Mouse (Mus musculus): ENCODE results near the gene Mettl5. TPM values are rescaled to one million over a fixed set of nuclear protein-coding genes. Genes with fewer than 3 reads are reported as not detected.

Gene Mettl5
- total and polyA plus RNA-seq, 2 experiments from 2014 or later, result 13.1 to 45.7 TPM

GRCm38 (mm10) chr2:69893891-69894290 is 8.5 kb upstream of the Mettl5 start:
- WGBS, result 68% methylated on average over 5 of the region's 5 CpGs
- no peak for ATAC-seq (ENCODE audit: insufficient read depth, low read depth)
- no peak for DNase-seq (ENCODE audit: low spot score)
- no peak overlapping the region for H3K9ac ChIP-seq (replicated peaks; ENCODE audit: low read depth, low read length)
- H3K4me1 ChIP-seq (ENCODE audit: control insufficient read depth, insufficient read depth), result 0 out of 2 replicates have a peak, but pooled peaks cover 2% of the 10 kb centered on the region
- H3K27ac ChIP-seq (ENCODE audit: low read depth), result no peak overlapping the region
- no peak overlapping the region for H3K4me2 ChIP-seq (ENCODE audit: low read depth, low read length)
- H3K27me3 ChIP-seq (ENCODE audit: control insufficient read depth, insufficient read depth, low read length), result no peaks in the 10 kb centered on the region
- H3K4me3 ChIP-seq (ENCODE audit: low read depth, low read length), result no peak overlapping the region
- no peaks in the 10 kb centered on the region for H3K36me3 ChIP-seq (replicated peaks; ENCODE audit: control insufficient read depth, insufficient read depth, low read length)
- TF ChIP-seq CTCF (IDR thresholded peaks at IDR 0.05; ENCODE audit: low read depth) (no peak), EP300 (IDR thresholded peaks at IDR 0.05; ENCODE audit: low read depth) (no peak)
- H3K9me3 ChIP-seq (replicated peaks; ENCODE audit: control insufficient read depth, low read length), result no peaks in the 10 kb centered on the region

DNA sequence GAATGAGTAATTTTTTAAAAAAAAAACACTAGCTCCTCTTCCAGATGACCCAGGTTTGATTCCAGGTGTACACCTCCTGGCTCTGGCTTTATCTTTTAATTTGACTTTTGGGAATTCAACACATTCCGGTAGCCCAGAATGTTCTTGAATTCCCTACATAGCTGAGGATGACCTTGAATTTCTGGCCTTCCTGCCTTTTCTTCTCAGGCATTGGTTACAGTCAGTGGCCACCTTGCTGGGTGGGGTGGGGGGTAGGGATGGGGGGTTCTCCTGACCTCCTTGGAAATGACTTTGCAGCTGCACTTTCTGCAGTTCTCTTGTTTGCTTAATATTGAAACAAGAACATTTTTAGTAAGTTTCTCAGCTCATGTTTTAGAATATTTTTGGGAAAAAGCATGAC is 7.7 kb upstream of the Mettl5 start:
- no peaks in the 10 kb centered on the region for H3K9me3 ChIP-seq (replicated peaks; ENCODE audit: control insufficient read depth, low read length)
- no peak for TF ChIP-seq EP300 (IDR thresholded peaks at IDR 0.05; ENCODE audit: low read depth)
- no peak for TF ChIP-seq CTCF (IDR thresholded peaks at IDR 0.05; ENCODE audit: low read depth)
- no peak overlapping the region for H3K4me3 ChIP-seq (ENCODE audit: low read depth, low read length)
- DNase-seq (ENCODE audit: low spot score) (no peak), ATAC-seq (ENCODE audit: insufficient read depth, low read depth) (no peak)
- no peaks in the 10 kb centered on the region for H3K36me3 ChIP-seq (replicated peaks; ENCODE audit: control insufficient read depth, insufficient read depth, low read length)
- H3K4me1 ChIP-seq (ENCODE audit: control insufficient read depth, insufficient read depth), result no peaks in the 10 kb centered on the region
- H3K4me2 ChIP-seq (ENCODE audit: low read depth, low read length), result no peak overlapping the region
- H3K9ac ChIP-seq (replicated peaks; ENCODE audit: low read depth, low read length), result no peak overlapping the region
- H3K27me3 ChIP-seq (ENCODE audit: control insufficient read depth, insufficient read depth, low read length), result no peaks in the 10 kb centered on the region
- 59% methylated on average over 1 of the region's 1 CpGs for WGBS
- no peak overlapping the region for H3K27ac ChIP-seq (ENCODE audit: low read depth)

GRCm38 (mm10) chr2:69890843-69891242 is 5.4 kb upstream of the Mettl5 start:
- Histone ChIP-seq H3K4me3 (ENCODE audit: low read depth, low read length) (no peak overlapping the region), H3K9me3 (replicated peaks; ENCODE audit: control insufficient read depth, low read length) (no peaks in the 10 kb centered on the region), H3K36me3 (replicated peaks; ENCODE audit: control insufficient read depth, insufficient read depth, low read length) (no peaks in the 10 kb centered on the region), H3K27ac (ENCODE audit: low read depth) (no peak overlapping the region), H3K4me1 (ENCODE audit: control insufficient read depth, insufficient read depth) (no peaks in the 10 kb centered on the region), H3K27me3 (ENCODE audit: control insufficient read depth, insufficient read depth, low read length) (no peaks in the 10 kb centered on the region), H3K4me2 (ENCODE audit: low read depth, low read length) (no peak overlapping the region), H3K9ac (replicated peaks; ENCODE audit: low read depth, low read length) (no peak overlapping the region)
- WGBS, result 59% methylated on average over 7 of the region's 7 CpGs
- no peak for DNase-seq (ENCODE audit: low spot score)
- no peak for ATAC-seq (ENCODE audit: insufficient read depth, low read depth)
- TF ChIP-seq EP300 (IDR thresholded peaks at IDR 0.05; ENCODE audit: low read depth) (no peak), CTCF (IDR thresholded peaks at IDR 0.05; ENCODE audit: low read depth) (no peak)

- no peaks in the 10 kb centered on the region for H3K27me3 ChIP-seq (ENCODE audit: control insufficient read depth, insufficient read depth, low read length)
- no peak overlapping the region for H3K4me2 ChIP-seq (ENCODE audit: low read depth, low read length)
- H3K9me3 ChIP-seq (replicated peaks; ENCODE audit: control insufficient read depth, low read length), result no peaks in the 10 kb centered on the region
- no peak for DNase-seq (ENCODE audit: low spot score)
- ATAC-seq (ENCODE audit: insufficient read depth, low read depth), result no peak
- no peak overlapping the region for H3K9ac ChIP-seq (replicated peaks; ENCODE audit: low read depth, low read length)
- 69% methylated on average over 2 of the region's 2 CpGs for WGBS
- peaks cover 7% of the 10 kb centered on the region for H3K4me1 ChIP-seq (ENCODE audit: control insufficient read depth, insufficient read depth)
- no peak overlapping the region for H3K27ac ChIP-seq (ENCODE audit: low read depth)
- H3K36me3 ChIP-seq (replicated peaks; ENCODE audit: control insufficient read depth, insufficient read depth, low read length), result no peaks in the 10 kb centered on the region
- TF ChIP-seq EP300 (IDR thresholded peaks at IDR 0.05; ENCODE audit: low read depth), result no peak
- no peak for TF ChIP-seq CTCF (IDR thresholded peaks at IDR 0.05; ENCODE audit: low read depth)
- H3K4me3 ChIP-seq (ENCODE audit: low read depth, low read length), result no peak overlapping the region
Observed at GRCm38 (mm10) chr2:69888957-69889356, 3.5 kb upstream of the Mettl5 start.

GRCm38 (mm10) chr2:69885050-69885449 is 365 bp downstream of the Mettl5 start:
- Histone ChIP-seq H3K9ac (replicated peaks; ENCODE audit: low read depth, low read length) (peak overlapping the region; percentile 87), H3K4me2 (ENCODE audit: low read depth, low read length) (peak overlapping the region; percentile 87), H3K27ac (ENCODE audit: low read depth) (peak overlapping the region; percentile 76), H3K27me3 (ENCODE audit: control insufficient read depth, insufficient read depth, low read length) (no peaks in the 10 kb centered on the region), H3K9me3 (replicated peaks; ENCODE audit: control insufficient read depth, low read length) (no peaks in the 10 kb centered on the region), H3K4me1 (ENCODE audit: control insufficient read depth, insufficient read depth) (peaks cover 7% of the 10 kb centered on the region), H3K36me3 (replicated peaks; ENCODE audit: control insufficient read depth, insufficient read depth, low read length) (no peaks in the 10 kb centered on the region), H3K4me3 (ENCODE audit: low read depth, low read length) (peak overlapping the region; percentile 82)
- ATAC-seq (ENCODE audit: insufficient read depth, low read depth), result peak; percentile 21
- 5% methylated on average over 12 of the region's 12 CpGs for WGBS
- no peak for TF ChIP-seq CTCF (IDR thresholded peaks at IDR 0.05; ENCODE audit: low read depth)
- TF ChIP-seq EP300 (IDR thresholded peaks at IDR 0.05; ENCODE audit: low read depth), result no peak
- no peak for DNase-seq (ENCODE audit: low spot score)

GRCm38 (mm10) chr2:69884581-69884980 is 834 bp downstream of the Mettl5 start:
- Histone ChIP-seq H3K4me2 (ENCODE audit: low read depth, low read length) (peak overlapping the region; percentile 87), H3K36me3 (replicated peaks; ENCODE audit: control insufficient read depth, insufficient read depth, low read length) (0 out of 2 replicates have a peak, but pooled peaks cover 2% of the 10 kb centered on the region), H3K9ac (replicated peaks; ENCODE audit: low read depth, low read length) (peak overlapping the region; percentile 87), H3K27me3 (ENCODE audit: control insufficient read depth, insufficient read depth, low read length) (no peaks in the 10 kb centered on the region), H3K4me1 (ENCODE audit: control insufficient read depth, insufficient read depth) (peaks cover 7% of the 10 kb centered on the region), H3K27ac (ENCODE audit: low read depth) (no peak overlapping the region), H3K9me3 (replicated peaks; ENCODE audit: control insufficient read depth, low read length) (no peaks in the 10 kb centered on the region), H3K4me3 (ENCODE audit: low read depth, low read length) (peak overlapping the region; percentile 82)
- ATAC-seq (ENCODE audit: insufficient read depth, low read depth), result no peak
- 45% methylated on average over 6 of the region's 6 CpGs for WGBS
- DNase-seq (ENCODE audit: low spot score), result no peak
- no peak for TF ChIP-seq EP300 (IDR thresholded peaks at IDR 0.05; ENCODE audit: low read depth)
